Mouse (Mus musculus): Measurements from ENCODE around the gene Socs2. TPM values are rescaled to one million over a fixed set of nuclear protein-coding genes. Genes with fewer than 3 reads are reported as not detected.
A peak's percentile ranks its signal among the peaks of the same experiment; 100 is the strongest.

Gene Socs2
- polyA plus RNA-seq (2014; fragmentation: Nextera tagmentation; extraction: Ambion mirVana): 38.5 and 45.0 TPM in 2 replicates

DNA sequence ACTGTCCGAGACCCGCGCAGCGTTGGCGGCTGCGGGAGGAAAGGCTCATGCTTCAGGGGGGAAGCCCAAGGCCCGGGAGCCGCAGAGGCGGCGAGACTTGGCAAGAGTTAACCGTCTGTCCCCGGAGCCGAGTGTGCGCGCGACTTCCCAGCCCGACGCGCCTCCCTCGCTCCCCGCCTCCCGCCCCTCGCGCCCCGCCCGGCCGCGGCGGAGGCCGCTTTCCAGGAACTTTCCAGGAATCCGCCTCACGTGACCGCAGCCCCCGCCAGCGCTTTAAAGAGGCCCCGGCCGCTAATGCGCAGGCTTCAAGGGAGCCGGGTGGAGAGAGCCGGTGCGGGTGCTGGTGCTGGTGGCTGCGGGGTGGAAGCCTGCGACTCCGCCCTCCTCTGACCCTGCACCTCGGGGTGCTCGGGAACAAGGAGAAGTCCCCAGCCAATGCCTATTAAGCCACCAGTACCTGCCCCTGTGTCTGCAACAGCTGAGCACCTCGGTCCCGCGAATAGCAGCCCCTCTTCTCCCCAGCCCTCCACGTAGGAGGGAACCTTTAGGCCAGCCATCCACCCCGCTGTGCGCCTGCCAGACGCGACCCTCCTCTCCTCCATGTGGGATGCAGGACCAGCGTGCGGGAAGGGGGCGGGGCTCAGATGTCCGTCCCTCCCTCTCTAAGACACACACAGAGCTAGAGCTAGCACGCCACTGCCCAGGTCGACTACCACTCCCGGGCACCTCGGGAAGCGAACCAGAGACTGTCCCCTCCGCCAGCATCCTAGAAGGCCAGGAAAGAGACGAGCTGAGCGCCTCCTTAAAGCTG lies at the start of gene Socs2:
Gene Socs2 (minus strand): TSS at position 496 of the 811 bp plus-strand sequence.
- H3K9ac ChIP-seq (ENCODE audit: low read depth, low read length): peak within 1 kb of the TSS; percentile 90
- H3K4me1 ChIP-seq (ENCODE audit: control insufficient read depth, insufficient read depth, low read length): peaks cover 3% of the 10 kb centered on the region; the same call in 1 of the 2 replicates
- H3K4me3 ChIP-seq (ENCODE audit: low read depth, low read length): peak within 1 kb of the TSS; percentile 78
- H3K27me3 ChIP-seq (ENCODE audit: control insufficient read depth, insufficient read depth, low read length): no peaks in the 10 kb centered on the region
- H3K9me3 ChIP-seq (replicated peaks; ENCODE audit: control insufficient read depth, low read length): no peaks in the 10 kb centered on the region
- peak within 1 kb of the TSS; percentile 87 for H3K27ac ChIP-seq (ENCODE audit: low read depth, low read length)
- no peaks in the 10 kb centered on the region for H3K36me3 ChIP-seq (ENCODE audit: control insufficient read depth, insufficient read depth, low read length)
- WGBS (ENCODE audit: insufficient replicate concordance): under 1% methylated on average over 65 of the region's 66 CpGs
- H3K4me2 ChIP-seq: peak within 1 kb of the TSS; percentile 99
- peak; percentile 82 for ATAC-seq (replicated peaks; ENCODE audit: insufficient number of reproducible peaks, low FRiP score, low TSS enrichment)

DNA sequence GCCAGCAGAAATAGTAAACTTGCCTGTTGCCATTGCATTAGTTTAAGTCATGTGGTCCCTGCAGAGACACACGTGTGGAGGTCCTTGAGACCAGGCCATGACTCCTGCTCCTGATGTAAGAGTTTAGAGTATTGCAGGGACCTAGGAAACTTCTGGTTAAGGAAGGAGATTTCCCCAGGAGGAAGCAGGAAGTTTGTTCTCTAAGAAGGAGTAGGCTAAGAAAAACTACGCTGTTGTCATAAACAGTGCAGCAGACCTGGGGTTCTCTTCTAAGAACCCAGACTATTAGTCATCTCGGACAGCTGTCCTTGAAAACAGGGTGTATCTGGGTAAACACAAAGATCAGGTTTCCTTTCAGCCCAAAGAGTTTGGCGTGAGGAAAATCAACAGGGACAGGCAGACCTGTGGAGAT lies 48.5 kb upstream of the Socs2 start:
- no peaks in the 10 kb centered on the region for H3K4me1 ChIP-seq (ENCODE audit: control insufficient read depth, insufficient read depth, low read length)
- H3K4me3 ChIP-seq (ENCODE audit: low read depth, low read length): no peak overlapping the region
- no peak overlapping the region for H3K27ac ChIP-seq (ENCODE audit: low read depth, low read length)
- no peaks in the 10 kb centered on the region for H3K27me3 ChIP-seq (ENCODE audit: control insufficient read depth, insufficient read depth, low read length)
- 28% methylated on average over 4 of the region's 4 CpGs for WGBS (ENCODE audit: insufficient replicate concordance)
- no peaks in the 10 kb centered on the region for H3K9me3 ChIP-seq (replicated peaks; ENCODE audit: control insufficient read depth, low read length)
- no peak overlapping the region for H3K4me2 ChIP-seq
- H3K36me3 ChIP-seq (ENCODE audit: control insufficient read depth, insufficient read depth, low read length): no peaks in the 10 kb centered on the region
- ATAC-seq (replicated peaks; ENCODE audit: insufficient number of reproducible peaks, low FRiP score, low TSS enrichment): no peak
- H3K9ac ChIP-seq (ENCODE audit: low read depth, low read length): no peak overlapping the region

DNA sequence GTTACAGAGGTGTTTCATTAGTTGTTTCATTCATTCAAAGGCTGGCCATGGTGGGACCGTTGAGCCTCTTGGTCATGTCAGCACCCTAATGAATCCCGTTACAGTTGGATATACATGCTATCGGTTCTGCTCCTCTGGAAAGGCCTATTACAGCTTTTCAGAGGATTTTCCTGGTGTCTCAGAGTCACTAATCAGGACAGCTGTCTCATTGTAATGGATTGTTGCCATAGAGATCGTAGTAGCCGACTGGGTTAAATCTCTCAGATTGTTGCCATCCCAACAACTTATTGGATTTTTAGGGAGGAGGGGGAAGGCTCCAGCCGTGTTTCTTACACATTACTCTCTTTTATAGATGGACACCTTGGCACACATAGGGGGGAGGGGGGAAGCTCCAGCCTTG lies 47.5 kb upstream of the Socs2 start:
- ATAC-seq (replicated peaks; ENCODE audit: insufficient number of reproducible peaks, low FRiP score, low TSS enrichment): no peak
- Histone ChIP-seq H3K9ac (ENCODE audit: low read depth, low read length) (no peak overlapping the region), H3K4me3 (ENCODE audit: low read depth, low read length) (no peak overlapping the region), H3K4me1 (ENCODE audit: control insufficient read depth, insufficient read depth, low read length) (no peaks in the 10 kb centered on the region), H3K27ac (ENCODE audit: low read depth, low read length) (no peak overlapping the region), H3K9me3 (replicated peaks; ENCODE audit: control insufficient read depth, low read length) (no peaks in the 10 kb centered on the region), H3K4me2 (no peak overlapping the region), H3K36me3 (ENCODE audit: control insufficient read depth, insufficient read depth, low read length) (no peaks in the 10 kb centered on the region), H3K27me3 (ENCODE audit: control insufficient read depth, insufficient read depth, low read length) (no peaks in the 10 kb centered on the region)
- 73% methylated on average over 6 of the region's 6 CpGs for WGBS (ENCODE audit: insufficient replicate concordance)

DNA sequence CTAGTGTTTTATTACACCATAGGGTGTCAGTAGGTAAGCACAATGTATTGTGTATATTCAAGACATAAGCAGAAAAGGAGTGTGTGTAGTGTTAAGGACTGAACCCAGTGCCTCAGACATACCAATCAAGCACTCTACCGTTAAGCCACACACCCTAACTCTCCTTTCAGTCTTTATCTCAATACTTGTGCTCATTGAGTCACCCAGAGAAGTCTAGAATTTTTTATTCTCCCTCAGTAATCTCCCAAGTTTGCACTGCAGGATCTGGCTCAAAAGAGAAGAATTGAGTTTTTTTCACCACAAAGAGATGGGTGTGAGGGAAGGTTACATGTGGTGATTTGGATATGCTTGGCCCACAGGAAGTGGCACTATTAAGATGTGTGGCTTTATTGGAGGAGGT lies 45.3 kb upstream of the Socs2 start:
- ATAC-seq (replicated peaks; ENCODE audit: insufficient number of reproducible peaks, low FRiP score, low TSS enrichment): no peak
- no peak overlapping the region for H3K9ac ChIP-seq (ENCODE audit: low read depth, low read length)
- H3K4me3 ChIP-seq (ENCODE audit: low read depth, low read length): no peak overlapping the region
- H3K27ac ChIP-seq (ENCODE audit: low read depth, low read length): no peak overlapping the region
- no peaks in the 10 kb centered on the region for H3K9me3 ChIP-seq (replicated peaks; ENCODE audit: control insufficient read depth, low read length)
- no peaks in the 10 kb centered on the region for H3K4me1 ChIP-seq (ENCODE audit: control insufficient read depth, insufficient read depth, low read length)
- no peak overlapping the region for H3K4me2 ChIP-seq
- H3K36me3 ChIP-seq (ENCODE audit: control insufficient read depth, insufficient read depth, low read length): no peaks in the 10 kb centered on the region
- H3K27me3 ChIP-seq (ENCODE audit: control insufficient read depth, insufficient read depth, low read length): no peaks in the 10 kb centered on the region
- 55% methylated on average over 1 of the region's 1 CpGs for WGBS (ENCODE audit: insufficient replicate concordance)

DNA sequence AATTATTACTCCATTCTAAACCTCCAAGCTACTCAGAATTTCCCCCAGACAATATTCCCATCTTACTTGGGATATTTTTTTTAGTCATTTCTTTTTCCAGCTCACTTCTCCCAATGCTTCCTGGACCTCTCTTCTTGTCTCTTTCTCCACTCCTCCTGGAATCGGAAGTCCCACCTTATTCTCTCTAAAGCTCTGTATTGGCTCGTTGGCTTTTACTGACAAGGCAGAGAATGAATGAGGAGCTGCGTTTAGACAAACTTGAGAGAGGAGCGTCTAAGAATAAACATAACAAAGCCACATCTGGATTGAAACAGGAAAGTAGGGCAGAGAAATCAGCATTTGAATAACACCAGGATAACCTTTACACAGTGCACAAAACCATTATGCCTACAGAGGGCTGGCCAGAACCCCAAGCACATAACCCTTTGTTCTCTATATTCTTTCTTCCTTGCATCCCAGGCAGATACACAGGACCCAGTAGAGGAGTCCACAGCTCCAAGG lies 44.1 kb upstream of the Socs2 start:
- Histone ChIP-seq H3K9me3 (replicated peaks; ENCODE audit: control insufficient read depth, low read length) (no peaks in the 10 kb centered on the region), H3K4me1 (ENCODE audit: control insufficient read depth, insufficient read depth, low read length) (no peaks in the 10 kb centered on the region), H3K4me3 (ENCODE audit: low read depth, low read length) (no peak overlapping the region), H3K4me2 (no peak overlapping the region), H3K9ac (ENCODE audit: low read depth, low read length) (no peak overlapping the region), H3K36me3 (ENCODE audit: control insufficient read depth, insufficient read depth, low read length) (no peaks in the 10 kb centered on the region), H3K27me3 (ENCODE audit: control insufficient read depth, insufficient read depth, low read length) (no peaks in the 10 kb centered on the region), H3K27ac (ENCODE audit: low read depth, low read length) (no peak overlapping the region)
- ATAC-seq (replicated peaks; ENCODE audit: insufficient number of reproducible peaks, low FRiP score, low TSS enrichment): no peak
- WGBS (ENCODE audit: insufficient replicate concordance): 65% methylated on average over 4 of the region's 4 CpGs

DNA sequence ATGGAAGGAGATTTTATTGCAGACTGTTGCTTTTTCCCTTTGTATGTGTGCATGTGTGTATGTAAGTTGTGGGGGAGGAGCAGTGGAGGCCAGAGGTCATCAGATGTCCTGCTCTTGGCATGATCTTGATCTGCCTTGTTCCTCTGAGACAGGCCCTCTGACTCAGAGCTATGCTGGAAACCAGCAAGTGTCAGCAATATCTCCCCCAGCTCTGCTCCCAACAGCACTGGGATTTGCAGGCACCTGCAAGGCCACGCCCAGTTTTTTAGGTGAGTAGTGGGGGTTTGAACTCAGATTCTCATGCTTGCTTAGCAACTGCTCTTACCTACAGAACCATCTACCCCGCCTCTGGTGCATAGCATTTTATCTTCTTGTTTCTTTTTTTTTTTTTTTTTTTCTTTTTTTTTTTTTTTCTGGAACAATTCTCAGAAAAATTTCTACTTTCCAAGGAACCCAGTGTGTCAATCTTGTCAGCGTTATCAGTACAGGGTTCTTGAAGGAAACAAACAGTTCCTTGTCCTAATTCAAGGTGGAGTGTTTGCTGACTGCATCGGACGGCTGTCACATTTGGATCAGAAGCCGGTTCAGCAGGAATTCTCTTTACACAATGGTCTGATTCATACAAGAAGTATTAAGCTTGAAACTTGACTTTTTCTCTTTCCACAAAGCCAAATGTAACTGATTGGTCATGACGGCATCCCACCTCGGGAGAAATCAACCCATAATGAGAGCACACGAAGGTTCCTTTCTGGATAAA lies 41.2 kb upstream of the Socs2 start:
- WGBS (ENCODE audit: insufficient replicate concordance): 78% methylated on average over 9 of the region's 9 CpGs
- Histone ChIP-seq H3K27ac (ENCODE audit: low read depth, low read length) (no peak overlapping the region), H3K36me3 (ENCODE audit: control insufficient read depth, insufficient read depth, low read length) (no peaks in the 10 kb centered on the region)

DNA sequence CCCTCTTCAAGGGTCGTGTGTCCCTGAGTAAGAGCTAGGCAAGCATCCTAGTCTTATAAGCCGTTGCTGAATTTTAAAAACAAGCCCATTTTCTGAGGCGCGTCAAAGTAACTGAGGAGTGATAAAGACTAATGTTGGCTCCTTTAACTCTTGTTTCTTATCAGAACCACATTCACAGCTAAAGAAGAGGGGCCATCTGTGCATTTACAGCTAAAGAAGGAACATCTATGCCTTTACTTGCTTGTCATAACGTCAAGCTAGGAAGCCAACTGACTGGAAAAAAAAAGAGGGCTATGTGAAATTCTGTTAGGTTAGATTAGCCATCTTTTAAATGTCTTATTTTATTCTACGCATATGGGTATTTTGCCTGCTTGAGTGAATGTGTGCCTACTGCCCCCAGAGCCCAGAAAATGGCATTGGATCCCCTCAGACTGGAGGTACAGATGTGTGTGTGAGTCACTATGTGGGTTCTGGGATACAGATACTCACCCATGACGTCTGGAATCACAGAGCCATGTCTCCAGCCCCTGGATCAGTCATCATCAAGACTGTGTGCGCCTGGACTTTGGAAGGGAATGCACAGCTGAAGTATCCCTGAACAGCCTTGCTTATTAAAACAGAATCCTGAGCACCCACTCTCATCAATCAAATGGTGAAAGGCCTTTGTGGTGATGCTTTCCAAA lies 40.5 kb upstream of the Socs2 start:
- H3K4me2 ChIP-seq: no peak overlapping the region
- H3K27ac ChIP-seq (ENCODE audit: low read depth, low read length): no peak overlapping the region
- H3K9ac ChIP-seq (ENCODE audit: low read depth, low read length): no peak overlapping the region
- no peaks in the 10 kb centered on the region for H3K9me3 ChIP-seq (replicated peaks; ENCODE audit: control insufficient read depth, low read length)
- no peak overlapping the region for H3K4me3 ChIP-seq (ENCODE audit: low read depth, low read length)
- ATAC-seq (replicated peaks; ENCODE audit: insufficient number of reproducible peaks, low FRiP score, low TSS enrichment): no peak
- 61% methylated on average over 8 of the region's 8 CpGs for WGBS (ENCODE audit: insufficient replicate concordance)
- H3K4me1 ChIP-seq (ENCODE audit: control insufficient read depth, insufficient read depth, low read length): no peaks in the 10 kb centered on the region
- no peaks in the 10 kb centered on the region for H3K36me3 ChIP-seq (ENCODE audit: control insufficient read depth, insufficient read depth, low read length)
- H3K27me3 ChIP-seq (ENCODE audit: control insufficient read depth, insufficient read depth, low read length): no peaks in the 10 kb centered on the region

More for the DNA sequence above, 41.2 kb upstream of the Socs2 start:
- H3K9me3 ChIP-seq (replicated peaks; ENCODE audit: control insufficient read depth, low read length): no peaks in the 10 kb centered on the region
- H3K4me2 ChIP-seq: no peak overlapping the region
- no peaks in the 10 kb centered on the region for H3K4me1 ChIP-seq (ENCODE audit: control insufficient read depth, insufficient read depth, low read length)
- ATAC-seq (replicated peaks; ENCODE audit: insufficient number of reproducible peaks, low FRiP score, low TSS enrichment): no peak
- no peak overlapping the region for H3K4me3 ChIP-seq (ENCODE audit: low read depth, low read length)
- H3K9ac ChIP-seq (ENCODE audit: low read depth, low read length): no peak overlapping the region
- no peaks in the 10 kb centered on the region for H3K27me3 ChIP-seq (ENCODE audit: control insufficient read depth, insufficient read depth, low read length)

DNA sequence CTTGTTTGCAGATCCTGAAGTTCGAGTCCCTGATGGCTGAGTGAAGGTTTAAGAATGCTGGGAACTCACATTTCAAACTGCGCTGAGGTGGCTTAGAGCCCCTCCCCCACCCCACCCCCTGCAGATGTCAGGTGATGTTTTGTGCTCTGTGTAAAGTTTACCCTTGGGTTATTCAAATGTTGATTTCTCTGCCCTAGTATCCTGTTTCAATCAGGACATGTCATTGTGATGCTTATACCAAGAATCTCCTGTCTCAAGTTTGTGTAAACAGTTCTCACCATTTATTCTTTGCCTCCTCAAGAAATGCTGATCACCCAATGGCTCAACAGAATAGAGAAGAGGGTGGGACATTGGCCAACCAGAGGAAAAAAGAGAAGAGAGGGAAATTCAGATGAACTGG lies 39.1 kb upstream of the Socs2 start:
- no peak overlapping the region for H3K4me2 ChIP-seq
- no peak for ATAC-seq (replicated peaks; ENCODE audit: insufficient number of reproducible peaks, low FRiP score, low TSS enrichment)
- H3K9me3 ChIP-seq (replicated peaks; ENCODE audit: control insufficient read depth, low read length): no peaks in the 10 kb centered on the region
- H3K9ac ChIP-seq (ENCODE audit: low read depth, low read length): no peak overlapping the region
- no peaks in the 10 kb centered on the region for H3K4me1 ChIP-seq (ENCODE audit: control insufficient read depth, insufficient read depth, low read length)
- H3K36me3 ChIP-seq (ENCODE audit: control insufficient read depth, insufficient read depth, low read length): no peaks in the 10 kb centered on the region
- H3K27me3 ChIP-seq (ENCODE audit: control insufficient read depth, insufficient read depth, low read length): no peaks in the 10 kb centered on the region
- H3K27ac ChIP-seq (ENCODE audit: low read depth, low read length): no peak overlapping the region
- no peak overlapping the region for H3K4me3 ChIP-seq (ENCODE audit: low read depth, low read length)
- 56% methylated on average over 2 of the region's 2 CpGs for WGBS (ENCODE audit: insufficient replicate concordance)
